Mouse (Mus musculus) C2C12 (cell line): ENCODE measurements around the gene Cmah.

Experiments used
- CTCF ChIP-seq: IDR thresholded peaks from one replicate; pipeline ENCODE4 v1.5.1; 2011; ENCODE audit not compliant: control insufficient read depth, insufficient read depth, insufficient read length
- MAX ChIP-seq: IDR thresholded peaks from one replicate; pipeline ENCODE4 v1.6.1; 2011; ENCODE audit warnings: mild to moderate bottlenecking, control low read depth
- MYOD1 ChIP-seq: IDR thresholded peaks from one replicate; pipeline ENCODE4 v1.6.1; 2011; ENCODE audit warnings: low read depth; ENCODE audit not compliant: control insufficient read depth, insufficient read length
- USF1 ChIP-seq: IDR thresholded peaks from one replicate; pipeline ENCODE4 v1.6.1; 2011; ENCODE audit warnings: low read depth, mild to moderate bottlenecking, control low read depth, moderate library complexity

- TF ChIP-seq CTCF = no peak
- TF ChIP-seq USF1 = no peak
- TF ChIP-seq MAX = no peak
- TF ChIP-seq MYOD1 = no peak
Measured at GRCm38 (mm10) chr13:24484811-24485210, 157.6 kb downstream of the Cmah start.
